Mouse (Mus musculus): ENCODE measurements around the gene Pcna. TPM values are rescaled to one million over a fixed set of nuclear protein-coding genes. Genes with fewer than 3 reads are reported as not detected.

Gene Pcna
- polyA plus RNA-seq (2015; fragmentation: Nextera tagmentation; extraction: Ambion mirVana), result 376 and 467 TPM in 2 replicates

GRCm38 (mm10) chr2:132252542-132253528 lies at the start of gene Pcna:
Pcna (minus strand) TSS chr2:132253314.

GRCm38 (mm10) chr2:132262879-132263398 lies 9.8 kb upstream of the Pcna start, which contains the start of gene Cds2:
Cds2 (plus strand) TSS chr2:132263148.

DNA sequence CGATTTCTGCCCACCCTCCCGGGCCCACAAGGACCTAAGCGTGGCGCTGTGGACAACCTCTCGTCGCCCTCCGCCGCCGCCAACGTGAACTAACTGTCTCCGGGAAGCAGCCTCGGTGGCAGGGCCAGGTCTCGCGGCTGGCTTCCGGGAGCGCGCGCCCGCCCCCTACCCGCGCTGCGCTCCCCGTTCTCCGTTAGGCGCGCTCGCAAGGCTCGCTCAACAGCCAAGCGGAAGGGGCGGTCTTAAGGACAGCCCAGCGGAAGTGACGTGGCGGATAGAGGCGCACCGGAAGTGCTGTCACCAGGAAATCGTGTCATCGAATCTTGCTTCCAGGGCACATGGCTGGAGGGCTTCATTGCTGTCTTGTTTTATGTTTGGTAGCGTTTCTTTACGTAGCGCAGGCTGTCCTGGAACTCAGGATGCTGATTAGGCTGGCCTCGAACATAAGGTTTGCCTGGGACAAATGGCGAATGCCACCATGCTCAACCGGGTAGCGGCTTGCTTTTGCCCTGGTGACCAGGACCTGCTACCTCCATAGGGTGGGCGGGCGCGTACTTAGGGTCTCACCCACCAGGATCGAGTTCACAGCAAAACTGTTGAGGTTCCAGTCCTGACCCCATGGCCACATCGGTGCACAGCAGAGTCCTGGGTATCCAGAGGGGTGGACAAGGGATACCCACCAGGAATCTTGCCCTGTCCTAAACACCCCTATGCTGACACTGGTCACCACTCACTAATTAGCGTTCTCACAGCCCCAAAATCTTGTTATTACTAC lies 5.4 kb downstream of the Pcna start, which contains the start of gene Tmem230:
Gene Tmem230 (minus strand): TSS at position 269 of the 775 bp plus-strand sequence.

Other genes starting within 250 kb of the Pcna start
- 5.9 and 7.7 TPM in 2 replicates for gene Rassf2, start 223.1 kb downstream of the Pcna start, polyA plus RNA-seq (2015; fragmentation: Nextera tagmentation; extraction: Ambion mirVana)
- gene Slc23a2, start 108.2 kb downstream of the Pcna start, polyA plus RNA-seq (2015; fragmentation: Nextera tagmentation; extraction: Ambion mirVana), result 3.9 and 5.6 TPM in 2 replicates
- 21.1 and 23.5 TPM in 2 replicates for gene Tmem230, start 5.5 kb downstream of the Pcna start, polyA plus RNA-seq (2015; fragmentation: Nextera tagmentation; extraction: Ambion mirVana)
- 11.8 and 12.7 TPM in 2 replicates for gene Cds2, start 9.8 kb upstream of the Pcna start, polyA plus RNA-seq (2015; fragmentation: Nextera tagmentation; extraction: Ambion mirVana)
- gene Prokr2, start 132.1 kb upstream of the Pcna start, polyA plus RNA-seq (2015; fragmentation: Nextera tagmentation; extraction: Ambion mirVana), result 0.07 and 0.08 TPM in 2 replicates